Mouse (Mus musculus) heart, embryonic 15.5 days (tissue): Measurements from ENCODE around the gene Lca5l. TPM values are rescaled to one million over a fixed set of nuclear protein-coding genes. Genes with fewer than 3 reads are reported as not detected.
"Not testable (repeated sequence)": the region's sequence is repeated elsewhere in the genome, so short reads cannot be mapped to it uniquely, and the experiment has no call there.

ENCODE experiments used
- ATAC-seq: fragments of 200-750 bp; cut with Nextera tagmentation; replicated peaks from 2 replicates; pipeline ENCODE4 v1.8.0; 2017; ENCODE audit warnings: low read depth, moderate TSS enrichment; ENCODE audit not compliant: insufficient number of reproducible peaks, insufficient read depth, low FRiP score
- H3K27ac ChIP-seq: fragments of 300-500 bp; sonication (generic); 2 replicates; pipeline ENCODE4 v1.5.1; 2015; ENCODE audit warnings: mild to moderate bottlenecking, inconsistent platforms
- H3K27me3 ChIP-seq: fragments of 300-500 bp; sonication (generic); 2 replicates; pipeline ENCODE4 v1.6.1; 2015; ENCODE audit warnings: inconsistent platforms
- H3K36me3 ChIP-seq: fragments of 300-500 bp; sonication (generic); 2 replicates; pipeline ENCODE4 v1.6.1; 2015; ENCODE audit warnings: mild to moderate bottlenecking, inconsistent platforms
- H3K4me1 ChIP-seq: fragments of 300-500 bp; sonication (generic); replicated peaks from 2 replicates; pipeline ENCODE4 v1.6.1; 2015; ENCODE audit warnings: inconsistent platforms
- H3K4me2 ChIP-seq: fragments of 300-500 bp; sonication (generic); 2 replicates; pipeline ENCODE4 v1.6.1; 2015; ENCODE audit warnings: inconsistent platforms, mild to moderate bottlenecking, moderate library complexity
- H3K4me3 ChIP-seq: fragments of 300-500 bp; sonication (generic); 2 replicates; pipeline ENCODE4 v1.5.1; 2015; ENCODE audit warnings: mild to moderate bottlenecking, inconsistent platforms
- H3K9ac ChIP-seq: fragments of 300-500 bp; sonication (generic); 2 replicates; pipeline ENCODE4 v1.6.1; 2015; ENCODE audit warnings: mild to moderate bottlenecking, inconsistent platforms
- H3K9me3 ChIP-seq: fragments of 300-500 bp; sonication (generic); replicated peaks from 2 replicates; pipeline ENCODE4 v1.6.1; 2016; ENCODE audit warnings: inconsistent platforms
- WGBS: fragments of 180-500 bp; shearing (Covaris S2); methylation state at CpG from one replicate; pipeline ENCODE4 v1.1.7; 2015; ENCODE audit warnings: mixed read lengths; 5-methylcytosine and 5-hydroxymethylcytosine counted together
- polyA plus RNA-seq: library from polyadenylated mRNA; unstranded; fragments of >200 nt; fragmentation: Nextera tagmentation; extraction: Ambion mirVana; gene quantifications from 2 replicates; pipeline ENCODE4 v1.2.1, GENCODE M21; 2015

The Lca5l gene
- polyA plus RNA-seq, 1 experiment from 2014 or later, result 1.2 TPM

- H3K36me3 ChIP-seq, result peaks cover 5% of the 10 kb centered on the region; the same call in 1 of the 2 replicates
- WGBS, result 38% methylated on average over 9 of the region's 9 CpGs
- ATAC-seq, result no peak
- peak overlapping the region; percentile 22; the same call in 1 of the 2 replicates for H3K4me2 ChIP-seq
- H3K9me3 ChIP-seq, result no peaks in the 10 kb centered on the region
- peaks cover 56% of the 10 kb centered on the region for H3K4me1 ChIP-seq
- peak overlapping the region; percentile 75 for H3K27ac ChIP-seq
- no peak overlapping the region for H3K4me3 ChIP-seq
- H3K27me3 ChIP-seq, result no peaks in the 10 kb centered on the region
- H3K9ac ChIP-seq, result no peak overlapping the region
Observed at GRCm38 (mm10) chr16:96149311-96149710, 42.8 kb downstream of the Lca5l start.

DNA sequence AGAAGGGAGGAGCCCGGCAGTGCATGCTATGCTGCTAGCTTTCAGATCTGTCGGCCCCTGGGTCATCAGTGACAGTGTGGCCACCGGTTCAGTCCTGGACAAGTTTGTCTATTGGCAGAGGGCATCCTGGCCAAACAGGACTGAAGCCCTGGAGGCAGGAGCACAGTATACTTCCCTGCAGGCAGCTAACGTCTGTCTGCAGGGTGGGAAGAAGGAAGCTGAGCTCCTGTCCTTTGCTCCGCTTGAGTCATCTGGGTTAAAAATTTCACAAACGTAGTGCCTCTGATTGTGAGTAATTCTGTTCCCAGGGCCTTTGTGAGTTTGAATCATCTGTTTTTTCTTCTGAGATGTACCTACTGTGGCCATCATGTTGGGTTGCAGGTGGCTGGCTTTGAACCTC is 43.2 kb downstream of the Lca5l start:
- WGBS, result 36% methylated on average over 6 of the region's 6 CpGs
- Histone ChIP-seq H3K9me3 (no peaks in the 10 kb centered on the region), H3K4me3 (no peak overlapping the region), H3K4me2 (no peak overlapping the region; the same call in 1 of the 2 replicates), H3K9ac (peak overlapping the region; percentile 26; the same call in 1 of the 2 replicates), H3K36me3 (peaks cover 5% of the 10 kb centered on the region; the same call in 1 of the 2 replicates), H3K4me1 (peaks cover 56% of the 10 kb centered on the region), H3K27me3 (no peaks in the 10 kb centered on the region), H3K27ac (peak overlapping the region; percentile 75)
- no peak for ATAC-seq

- Histone ChIP-seq H3K27ac (peak overlapping the region; percentile 73), H3K4me2 (peak overlapping the region; percentile 90), H3K9me3 (no peaks in the 10 kb centered on the region), H3K9ac (peak overlapping the region; percentile 75), H3K4me1 (peaks cover 46% of the 10 kb centered on the region), H3K27me3 (no peaks in the 10 kb centered on the region), H3K4me3 (peak overlapping the region; percentile 93), H3K36me3 (no peaks in the 10 kb centered on the region)
- WGBS, result 0% methylated on average over 5 of the region's 5 CpGs
- no peak for ATAC-seq
Observed at GRCm38 (mm10) chr16:96145814-96146213, 46.3 kb downstream of the Lca5l start.

DNA sequence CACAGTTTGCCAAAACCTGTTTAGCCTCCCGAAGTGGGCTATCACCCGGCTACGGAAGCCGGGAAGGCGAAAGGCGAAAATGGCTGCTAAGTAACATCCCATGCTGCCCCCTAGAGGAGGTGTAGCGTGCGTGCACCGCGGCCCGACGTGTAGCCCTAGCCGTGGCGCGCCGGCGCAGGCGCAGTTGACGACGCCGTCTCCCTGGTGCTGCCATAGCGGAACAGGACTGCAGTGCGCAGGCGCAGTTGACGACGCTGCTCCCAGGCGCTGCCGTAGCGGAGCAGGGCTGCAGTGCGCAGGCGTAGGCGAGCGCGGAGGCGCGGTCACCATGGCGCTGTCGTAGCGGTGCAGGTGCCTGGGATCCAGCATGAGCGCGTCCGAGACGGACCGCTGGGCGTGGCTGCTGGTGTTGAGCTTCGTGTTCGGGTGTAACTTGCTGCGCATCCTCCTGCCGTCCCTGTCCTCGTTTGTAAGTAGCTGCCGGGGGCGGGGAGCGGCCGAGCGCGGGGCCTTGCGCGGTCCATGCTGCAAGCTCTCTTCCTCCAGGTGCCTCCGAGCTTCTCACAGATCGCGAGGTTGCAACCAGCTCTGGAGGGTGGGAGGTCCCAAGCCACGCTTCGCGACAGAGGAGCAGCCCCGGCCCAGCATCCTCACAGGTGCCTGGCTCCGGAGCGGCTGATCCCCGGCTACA is 46.8 kb downstream of the Lca5l start, which contains the start of gene Wrb:
Gene Wrb (plus strand): TSS at position 298 of the 691 bp plus-strand sequence.
- under 1% methylated on average over 68 of the region's 68 CpGs for WGBS
- Histone ChIP-seq H3K27ac (peak within 1 kb of the TSS; percentile 73), H3K36me3 (no peaks in the 10 kb centered on the region), H3K9me3 (no peaks in the 10 kb centered on the region), H3K4me2 (peak within 1 kb of the TSS; percentile 90), H3K4me3 (peak within 1 kb of the TSS; percentile 93), H3K4me1 (peaks cover 42% of the 10 kb centered on the region), H3K9ac (peak within 1 kb of the TSS; percentile 75), H3K27me3 (no peaks in the 10 kb centered on the region)
- peak; percentile 95 for ATAC-seq

DNA sequence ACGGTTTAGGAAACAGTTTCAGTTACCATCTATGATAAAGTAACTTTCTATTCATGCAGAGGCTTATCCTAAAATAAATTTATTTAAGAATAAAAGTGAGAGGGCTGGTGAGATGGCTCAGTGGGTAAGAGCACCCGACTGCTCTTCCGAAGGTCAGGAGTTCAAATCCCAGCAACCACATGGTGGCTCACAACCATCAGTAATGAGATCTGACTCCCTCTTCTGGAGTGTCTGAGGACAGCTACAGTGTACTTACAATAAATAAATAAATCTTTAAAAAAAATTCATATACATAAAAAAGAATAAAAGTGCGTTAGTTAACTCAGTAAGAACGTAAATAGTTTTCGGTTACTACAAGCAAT is 47.3 kb downstream of the Lca5l start:
- not testable (repeated sequence) for H3K9ac ChIP-seq, H3K36me3 ChIP-seq, H3K27ac ChIP-seq, H3K9me3 ChIP-seq, H3K27me3 ChIP-seq, ATAC-seq
- H3K4me3 ChIP-seq, result peak overlapping the region; percentile 93
- peaks cover 37% of the 10 kb centered on the region for H3K4me1 ChIP-seq
- WGBS, result 25% methylated on average over 6 of the region's 6 CpGs
- peak overlapping the region; percentile 90 for H3K4me2 ChIP-seq

GRCm38 (mm10) chr16:96128466-96128865 is 63.6 kb downstream of the Lca5l start:
- Histone ChIP-seq H3K36me3 (peaks cover 29% of the 10 kb centered on the region), H3K4me1 (peaks cover 24% of the 10 kb centered on the region), H3K27me3 (no peaks in the 10 kb centered on the region), H3K27ac (peak overlapping the region; percentile 99), H3K4me3 (peak overlapping the region; percentile 99), H3K9ac (peak overlapping the region; percentile 97), H3K9me3 (no peaks in the 10 kb centered on the region), H3K4me2 (peak overlapping the region; percentile 73)
- no peak for ATAC-seq
- 4% methylated on average over 9 of the region's 9 CpGs for WGBS

DNA sequence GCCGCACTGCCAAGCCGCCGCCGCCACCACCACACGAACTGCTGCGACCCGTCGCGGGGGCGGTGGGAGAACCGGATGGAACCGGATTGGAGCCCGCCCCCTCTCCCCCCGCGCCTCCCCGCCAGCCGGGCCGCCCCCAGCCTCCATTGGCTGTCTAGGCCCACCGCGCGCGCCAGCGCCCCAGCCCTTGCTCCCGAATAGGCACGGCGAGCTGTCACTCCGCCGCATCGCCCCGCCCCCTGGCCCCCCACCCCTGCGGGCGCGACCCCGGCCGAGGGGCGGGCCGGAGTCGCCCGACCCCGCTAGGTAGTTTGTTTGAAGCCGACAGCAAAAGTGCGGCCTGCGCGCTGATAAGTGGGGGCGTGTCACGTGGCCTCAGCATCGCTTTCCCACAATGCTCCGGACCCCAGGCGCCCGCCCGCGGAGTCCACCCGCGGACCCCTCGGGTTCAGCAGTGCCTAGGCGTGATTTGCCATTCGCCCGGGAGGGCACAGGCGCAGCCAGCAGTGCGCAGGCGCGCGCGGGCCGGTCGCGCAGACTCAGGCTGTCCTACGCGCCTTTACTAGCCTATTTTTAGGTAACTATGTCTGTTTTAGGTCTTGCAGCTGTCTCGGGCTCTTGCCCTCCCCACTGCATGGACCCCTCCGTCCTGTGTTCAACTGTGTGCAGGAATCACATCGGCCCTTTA is 64.3 kb downstream of the Lca5l start, which contains the start of gene Hmgn1:
Gene Hmgn1 (minus strand): TSS at position 73 of the 688 bp plus-strand sequence.
- Histone ChIP-seq H3K27me3 (no peaks in the 10 kb centered on the region), H3K27ac (peak within 1 kb of the TSS; percentile 99), H3K36me3 (peaks cover 35% of the 10 kb centered on the region), H3K4me2 (peak within 1 kb of the TSS; percentile 73), H3K9ac (peak within 1 kb of the TSS; percentile 97), H3K4me3 (peak within 1 kb of the TSS; percentile 99), H3K4me1 (peaks cover 26% of the 10 kb centered on the region), H3K9me3 (no peaks in the 10 kb centered on the region)
- ATAC-seq, result peak; percentile 98
- WGBS, result under 1% methylated on average over 48 of the region's 72 CpGs

DNA sequence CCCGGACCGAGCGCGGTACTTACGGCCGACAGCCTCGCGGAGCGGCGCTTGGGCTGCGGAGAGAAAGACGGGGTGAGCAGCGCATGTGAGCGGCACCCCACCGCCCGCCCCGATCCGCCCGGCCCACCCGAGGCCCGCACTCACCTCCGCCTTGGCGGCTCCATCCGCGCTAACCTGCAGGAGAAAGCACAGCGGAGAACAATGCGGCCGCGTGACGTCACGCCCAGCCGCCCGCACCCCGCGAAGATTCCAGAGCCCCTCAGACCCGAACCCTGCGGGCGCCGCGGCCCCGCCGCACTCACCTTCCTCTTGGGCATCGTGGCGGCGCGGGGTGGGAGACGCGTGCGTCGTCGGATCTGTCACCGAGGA is 64.8 kb downstream of the Lca5l start:
- H3K4me1 ChIP-seq, result peaks cover 26% of the 10 kb centered on the region
- H3K4me2 ChIP-seq, result peak overlapping the region; percentile 73
- H3K36me3 ChIP-seq, result peaks cover 40% of the 10 kb centered on the region
- no peaks in the 10 kb centered on the region for H3K9me3 ChIP-seq
- H3K27ac ChIP-seq, result peak overlapping the region; percentile 99
- ATAC-seq, result peak; percentile 56
- under 1% methylated on average over 51 of the region's 52 CpGs for WGBS
- peak overlapping the region; percentile 99 for H3K4me3 ChIP-seq
- peak overlapping the region; percentile 97 for H3K9ac ChIP-seq
- H3K27me3 ChIP-seq, result no peaks in the 10 kb centered on the region

GRCm38 (mm10) chr16:96126684-96127171 is 65.3 kb downstream of the Lca5l start:
- no peak for ATAC-seq
- WGBS, result 2% methylated on average over 19 of the region's 19 CpGs
- H3K4me1 ChIP-seq, result peaks cover 26% of the 10 kb centered on the region

DNA sequence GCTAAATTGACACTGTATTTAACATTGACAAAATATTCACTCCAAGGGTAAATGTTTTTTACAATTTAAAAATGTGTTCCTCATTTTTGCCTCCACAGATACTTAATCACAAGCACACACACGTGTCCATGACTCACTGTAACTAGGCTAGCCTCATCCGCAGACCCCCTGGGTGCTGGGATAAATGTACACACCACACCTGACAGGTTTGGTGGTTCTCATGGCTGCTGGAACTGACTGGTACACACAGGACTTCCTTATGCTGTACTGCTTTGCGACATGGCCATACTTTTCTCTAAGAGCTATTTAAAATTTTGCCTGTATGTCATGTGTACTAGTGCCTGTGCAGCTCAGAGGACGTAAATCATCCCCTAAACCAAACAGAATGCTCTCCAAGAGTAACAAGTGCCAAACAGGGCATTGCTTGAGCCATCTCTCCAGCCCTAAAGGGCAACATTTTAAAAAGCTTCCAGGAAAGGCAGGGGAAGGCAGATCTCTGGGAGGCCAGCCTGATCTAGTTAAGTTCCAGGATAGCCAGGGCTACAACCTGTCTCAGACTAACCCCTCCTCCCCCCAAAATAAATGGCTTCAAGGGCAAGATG is 71.9 kb downstream of the Lca5l start:
- H3K4me3 ChIP-seq, result no peak overlapping the region
- no peak overlapping the region for H3K9ac ChIP-seq
- H3K4me2 ChIP-seq, result no peak overlapping the region
- peaks cover 41% of the 10 kb centered on the region for H3K36me3 ChIP-seq
- no peaks in the 10 kb centered on the region for H3K9me3 ChIP-seq
- 68% methylated on average over 4 of the region's 4 CpGs for WGBS
- H3K4me1 ChIP-seq, result peaks cover 4% of the 10 kb centered on the region
- no peaks in the 10 kb centered on the region for H3K27me3 ChIP-seq
- no peak overlapping the region for H3K27ac ChIP-seq
- no peak for ATAC-seq

More at GRCm38 (mm10) chr16:96126684-96127171, 65.3 kb downstream of the Lca5l start:
- Histone ChIP-seq H3K27me3 (no peaks in the 10 kb centered on the region), H3K9me3 (no peaks in the 10 kb centered on the region), H3K4me3 (peak overlapping the region; percentile 99), H3K9ac (peak overlapping the region; percentile 97), H3K4me2 (peak overlapping the region; percentile 73), H3K27ac (peak overlapping the region; percentile 99), H3K36me3 (peaks cover 41% of the 10 kb centered on the region)

DNA sequence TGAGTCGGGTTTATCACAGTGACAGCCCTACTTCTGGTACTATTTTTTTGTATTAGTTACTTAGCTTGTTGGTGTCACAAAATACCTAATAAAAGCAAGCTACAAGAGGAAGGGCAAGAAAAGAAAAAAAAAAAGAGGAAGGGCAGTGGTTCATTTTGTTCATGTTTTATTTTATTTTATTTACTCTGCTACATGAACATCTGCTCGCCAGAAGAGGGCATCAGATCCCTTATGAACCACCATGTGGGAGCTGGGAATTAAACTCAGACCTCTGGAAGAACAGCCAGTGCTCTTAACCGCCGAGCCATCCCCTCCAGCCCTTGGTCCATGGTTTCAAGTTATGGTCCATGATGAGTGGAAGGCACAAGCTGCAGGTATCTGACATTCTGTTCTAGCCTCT is 77.3 kb downstream of the Lca5l start:
- Histone ChIP-seq H3K4me3 (no peak overlapping the region), H3K27ac (no peak overlapping the region), H3K4me2 (no peak overlapping the region), H3K36me3 (no peaks in the 10 kb centered on the region), H3K27me3 (no peaks in the 10 kb centered on the region), H3K9me3 (no peaks in the 10 kb centered on the region), H3K4me1 (0 out of 2 replicates have a peak, but pooled peaks cover 4% of the 10 kb centered on the region), H3K9ac (no peak overlapping the region)
- ATAC-seq, result no peak
- WGBS, result 53% methylated on average over 4 of the region's 4 CpGs
